Mouse (Mus musculus) megakaryocyte progenitor cell, adult 5-6 weeks (primary cell): Measurements from ENCODE around the gene Mfap1b. TPM values are rescaled to one million over a fixed set of nuclear protein-coding genes. Genes with fewer than 3 reads are reported as not detected.
A peak's percentile ranks its signal among the peaks of the same experiment; 100 is the strongest.

Experiments
- ATAC-seq: replicated peaks from 2 replicates; pipeline ENCODE4 v1.8.0; 2016; ENCODE audit warnings: mild to moderate bottlenecking, moderate TSS enrichment, inconsistent platforms; ENCODE audit not compliant: poor library complexity
- total RNA-seq, 2 experiments: library from RNA; stranded (forward) in 1 of 2; stranded (reverse) in 1 of 2; fragments of 157-497, 149-512 nt in 1 of 2; fragments of 200-1000 nt in 1 of 2; gene quantifications; 2 replicates each; pipeline versions ENCODE4 v1.2.3 to v1.2.4; 2015 to 2017

Mfap1b gene
- total RNA-seq, 2 experiments from 2014 or later: 34.8 to 39.6 TPM

GRCm38 (mm10) chr2:121474180-121474535, 291 bp upstream of the Mfap1b start:
- peak; percentile 35 for ATAC-seq

GRCm38 (mm10) chr2:121472783-121473182, 1.1 kb downstream of the Mfap1b start:
- ATAC-seq: peak; percentile 51

GRCm38 (mm10) chr2:121468982-121469381, 4.9 kb downstream of the Mfap1b start:
- ATAC-seq: peak; percentile 51; the same call in 1 of the 2 replicates

DNA sequence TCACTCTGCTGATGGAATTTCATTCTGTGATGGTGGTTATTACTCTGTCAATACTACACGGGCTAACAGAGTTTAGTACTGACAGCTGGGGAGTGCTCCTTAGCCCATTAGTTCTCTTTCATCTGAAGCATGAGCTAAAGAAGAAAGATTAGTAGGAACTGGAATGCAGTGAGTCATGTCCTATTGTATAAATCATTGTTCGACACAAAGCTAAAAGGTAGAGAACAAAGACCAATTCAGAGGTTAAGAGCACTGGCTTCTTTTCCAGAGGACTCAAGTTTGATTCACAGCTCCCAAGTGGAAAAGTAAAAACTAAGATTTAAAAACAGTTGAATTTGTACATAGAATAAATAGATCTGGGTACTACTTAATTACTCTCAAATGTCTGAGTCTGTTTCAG, 13.8 kb downstream of the Mfap1b start:
- no peak for ATAC-seq

DNA sequence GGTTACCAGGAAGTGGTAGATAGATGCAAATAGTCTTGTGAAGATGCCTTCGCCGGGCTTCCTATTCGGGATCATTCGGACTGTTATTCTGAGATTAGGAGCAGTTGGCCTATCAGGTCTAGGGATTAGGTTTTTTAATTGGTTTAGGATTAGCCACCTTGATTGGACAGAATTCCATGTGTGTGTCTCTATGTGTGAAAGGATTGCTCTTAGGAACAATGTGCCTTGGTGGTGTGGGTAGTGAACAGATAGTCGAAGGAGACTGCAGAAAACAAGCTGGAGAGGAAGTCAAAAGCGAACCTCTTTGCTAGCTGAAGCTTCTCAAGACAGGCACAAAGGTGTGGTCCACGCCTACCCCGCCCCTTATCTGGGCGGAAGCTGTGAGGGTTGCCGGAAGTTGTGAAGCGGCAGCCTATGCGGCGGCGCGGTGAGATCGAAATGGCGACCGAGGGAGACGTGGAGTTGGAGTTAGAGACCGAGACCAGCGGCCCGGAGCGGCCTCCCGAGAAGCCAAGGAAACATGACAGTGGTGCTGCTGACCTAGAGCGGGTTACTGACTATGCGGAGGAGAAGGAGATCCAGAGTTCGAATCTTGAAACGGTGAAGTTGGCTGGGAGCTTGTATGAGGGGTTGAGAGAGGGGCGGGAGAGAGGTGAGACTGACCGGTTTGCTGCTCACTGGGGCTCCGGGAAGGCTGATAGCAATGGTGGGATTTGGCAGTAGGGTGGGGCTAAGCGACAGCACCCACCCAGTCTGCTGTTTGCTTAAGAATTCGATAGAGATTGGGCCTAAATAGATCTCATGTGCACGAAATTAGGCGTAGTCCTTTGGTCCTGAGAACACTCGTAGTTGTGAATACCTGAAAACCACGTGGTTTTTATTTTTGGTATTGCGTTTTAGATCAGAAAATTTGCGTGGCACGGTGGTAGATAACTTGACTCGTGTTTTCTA, 16.9 kb downstream of the Mfap1b start, which contains the start of gene Serinc4:
Gene Serinc4 (minus strand): TSS at position 90 of the 951 bp plus-strand sequence.
- peak; percentile 96 for ATAC-seq

DNA sequence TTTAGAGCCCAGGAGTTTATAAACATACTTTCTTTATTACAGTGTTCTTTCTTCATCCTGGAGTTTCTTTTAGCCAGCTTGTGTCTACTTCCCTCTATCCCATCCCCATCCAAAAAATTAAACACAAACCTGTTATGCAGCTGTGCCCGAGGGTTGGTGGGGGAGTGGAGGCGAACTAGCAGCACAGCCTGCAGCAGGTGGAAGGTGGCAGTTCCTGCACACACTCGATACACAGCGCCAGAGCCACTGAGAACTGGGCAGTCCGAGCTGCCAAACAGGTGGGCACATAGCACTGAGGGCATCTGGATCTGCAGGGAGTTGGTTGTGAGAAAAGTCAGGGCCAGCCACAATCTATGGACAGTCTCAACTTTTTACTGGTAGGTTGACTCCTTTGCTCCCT, 18.3 kb downstream of the Mfap1b start:
- ATAC-seq: no peak

DNA sequence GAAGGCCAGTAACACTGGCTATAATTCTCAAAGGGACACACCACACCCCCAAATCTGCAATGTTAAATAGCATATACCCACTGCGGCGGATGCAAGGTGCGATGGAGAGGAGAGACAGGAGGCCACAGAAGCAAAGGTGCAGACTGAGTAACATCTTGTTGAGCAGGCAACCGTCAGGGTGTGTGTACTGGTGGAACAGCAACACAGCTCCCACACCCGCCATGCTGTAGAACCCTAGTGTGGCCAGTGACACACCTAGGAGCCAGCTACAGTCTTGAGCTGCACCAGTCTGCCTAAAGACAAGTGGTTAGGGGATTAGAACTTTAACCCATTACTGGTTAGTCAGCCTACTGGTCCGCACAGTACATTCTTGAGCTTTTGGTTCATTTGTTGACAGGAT, 19.9 kb downstream of the Mfap1b start:
- no peak for ATAC-seq

- ATAC-seq: no peak
Observed at GRCm38 (mm10) chr2:121452990-121453389, 20.9 kb downstream of the Mfap1b start, which contains the start of gene Hypk. Gene Hypk (plus strand): TSS chr2:121453290.

GRCm38 (mm10) chr2:121452361-121452760, 21.5 kb downstream of the Mfap1b start:
- ATAC-seq: no peak

GRCm38 (mm10) chr2:121450093-121450492, 23.8 kb downstream of the Mfap1b start:
- ATAC-seq: no peak; the same call in 1 of the 2 replicates

DNA sequence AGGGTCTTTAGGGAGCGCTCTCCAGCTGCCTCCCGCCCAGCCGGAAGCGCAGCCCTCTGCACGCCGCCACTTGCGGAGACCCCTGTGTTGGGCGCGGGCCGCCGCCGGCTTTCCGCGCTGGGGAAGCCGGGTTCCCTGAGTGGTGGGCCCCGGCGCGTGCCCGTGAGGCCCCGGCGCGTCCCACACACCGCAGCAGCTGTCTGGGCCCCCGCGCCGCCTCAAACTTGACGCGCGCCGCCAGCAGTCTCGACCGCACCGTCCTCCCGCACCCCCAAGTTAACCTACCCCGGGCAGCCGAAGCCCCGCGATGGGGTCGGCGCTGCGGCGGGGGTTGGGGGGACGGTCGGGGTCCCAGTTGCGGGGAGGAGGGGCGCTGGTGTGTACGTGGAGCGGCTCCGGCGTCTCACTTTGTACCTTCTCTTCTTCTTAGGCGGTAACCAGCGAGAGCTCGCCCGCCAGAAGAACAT, 24.3 kb downstream of the Mfap1b start:
- no peak; the same call in 1 of the 2 replicates for ATAC-seq

DNA sequence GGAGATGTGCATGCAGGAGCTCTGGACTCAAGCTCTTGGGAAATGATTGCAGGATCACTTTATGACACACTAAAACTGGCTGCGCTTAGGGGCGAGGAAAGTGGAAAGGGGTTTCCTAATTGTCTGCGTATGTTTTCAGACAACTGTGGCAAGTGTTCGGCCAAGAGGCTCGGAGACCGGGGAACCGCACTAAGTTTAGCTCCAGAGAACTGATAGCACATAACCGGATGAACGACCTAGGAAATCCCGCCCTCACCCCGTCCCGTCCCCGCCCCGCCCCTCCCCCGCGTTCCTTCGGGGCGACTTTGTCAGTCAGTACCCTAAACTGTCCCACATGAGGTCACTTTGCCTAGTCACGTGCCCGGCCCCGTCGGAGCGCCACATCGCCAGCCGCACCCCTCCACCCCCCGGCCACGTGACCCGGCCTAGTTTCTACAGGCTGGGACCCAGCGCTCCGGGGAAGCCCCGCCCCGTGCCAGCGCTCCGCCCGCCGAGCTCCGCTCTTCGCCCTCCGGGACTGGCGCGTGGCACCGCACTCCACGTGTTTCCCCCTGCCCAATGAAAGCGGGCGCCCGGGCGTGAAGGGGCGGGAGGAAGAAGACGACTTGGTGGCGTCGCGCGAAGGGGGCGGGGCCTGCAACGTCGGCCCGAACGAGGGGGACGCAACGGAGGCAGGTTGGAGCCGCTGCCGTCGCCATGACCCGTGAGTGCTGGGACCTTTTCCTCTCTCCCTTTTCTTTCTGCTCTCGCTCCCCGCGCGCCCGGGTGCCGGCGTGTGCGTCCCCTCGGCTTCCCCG, 24.9 kb downstream of the Mfap1b start, which contains the start of gene Serf2:
Gene Serf2 (plus strand): TSS at position 457 of the 797 bp plus-strand sequence.
- ATAC-seq: peak; percentile 89

- ATAC-seq: no peak
Observed at GRCm38 (mm10) chr2:121448136-121448535, 25.7 kb downstream of the Mfap1b start.

GRCm38 (mm10) chr2:121447006-121447405, 26.9 kb downstream of the Mfap1b start:
- ATAC-seq: no peak

DNA sequence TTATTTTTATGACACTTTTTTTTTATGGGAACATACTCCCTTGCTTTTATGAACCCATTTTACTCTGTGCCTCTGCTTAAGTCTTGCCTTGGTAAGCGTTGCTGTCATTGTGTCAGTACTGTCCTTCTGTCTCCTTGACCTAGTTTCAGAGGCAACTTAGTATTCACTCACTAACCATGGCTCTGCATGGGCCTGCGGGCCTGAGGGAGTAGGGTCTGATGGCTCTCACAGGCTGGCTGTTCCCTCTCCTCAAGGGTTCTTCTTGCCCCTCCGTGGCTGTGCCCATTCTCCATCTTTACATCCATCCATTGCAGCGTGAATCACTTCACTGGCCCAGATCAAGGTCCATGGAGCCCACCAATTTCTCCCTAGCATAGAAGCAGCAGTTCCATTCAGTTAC, 27.4 kb downstream of the Mfap1b start:
- no peak for ATAC-seq

DNA sequence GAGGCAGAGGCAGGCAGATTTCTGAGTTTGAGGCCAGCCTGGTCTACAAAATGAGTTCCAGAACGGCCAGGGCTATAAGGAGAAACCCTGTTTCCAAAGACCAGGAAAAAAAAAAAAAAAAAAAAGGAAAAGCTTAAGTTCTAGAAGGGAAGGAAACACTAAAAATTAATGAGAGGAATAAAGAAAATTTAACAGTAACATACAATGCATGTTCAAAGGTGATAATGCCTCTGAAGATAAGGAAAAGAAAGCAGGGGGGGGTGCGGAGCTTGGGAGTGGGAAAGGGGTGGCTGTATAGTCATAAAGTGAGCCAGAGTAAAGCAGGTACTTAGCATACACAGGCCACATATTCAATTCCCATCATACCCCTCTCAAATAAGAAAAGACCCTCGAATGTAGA, 28.8 kb downstream of the Mfap1b start:
- ATAC-seq: no peak

- ATAC-seq: no peak
Observed at GRCm38 (mm10) chr2:121444178-121444577, 29.7 kb downstream of the Mfap1b start, which contains the start of gene Ell3. Gene Ell3 (minus strand): TSS chr2:121444278.

DNA sequence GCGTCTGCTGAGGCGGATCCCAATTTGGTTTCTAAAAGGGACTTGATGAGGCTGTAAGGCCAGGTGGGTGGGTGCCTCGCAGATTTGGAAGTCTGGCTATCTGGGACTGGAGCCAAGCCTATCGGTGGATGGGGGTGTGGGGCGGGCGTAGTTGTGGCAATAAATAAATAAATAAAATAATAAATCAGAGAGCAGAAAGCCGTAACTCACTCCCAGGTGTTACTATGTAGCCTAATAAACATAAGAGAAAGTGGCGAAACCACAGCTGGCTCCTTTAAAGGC, 30.9 kb downstream of the Mfap1b start:
- ATAC-seq: peak; percentile 28

GRCm38 (mm10) chr2:121442259-121443067, 31.4 kb downstream of the Mfap1b start:
- peak; percentile 89 for ATAC-seq

- ATAC-seq: no peak
Observed at GRCm38 (mm10) chr2:121441800-121442199, 32.1 kb downstream of the Mfap1b start.
